Mouse (Mus musculus) cerebellum, adult 8-10 months (tissue): Measurements from ENCODE around the gene Hsd17b14.

Experiments used
- DNase-seq: peaks from one replicate; pipeline ENCODE4 v3.0.0; 2022

Gene Hsd17b14

GRCm38 (mm10) chr7:45530643-45531042 is 24.1 kb upstream of the Hsd17b14 start:
- no peak for DNase-seq

- DNase-seq, result no peak
Measured at GRCm38 (mm10) chr7:45535676-45536075, 19.0 kb upstream of the Hsd17b14 start.

- no peak for DNase-seq
Measured at GRCm38 (mm10) chr7:45537602-45538001, 17.1 kb upstream of the Hsd17b14 start.

- peak; percentile 67 for DNase-seq
Measured at GRCm38 (mm10) chr7:45538163-45539041, 16.3 kb upstream of the Hsd17b14 start.

- DNase-seq, result no peak
Measured at GRCm38 (mm10) chr7:45539095-45539494, 15.6 kb upstream of the Hsd17b14 start.

GRCm38 (mm10) chr7:45540213-45540612 is 14.5 kb upstream of the Hsd17b14 start:
- no peak for DNase-seq

- no peak for DNase-seq
Measured at GRCm38 (mm10) chr7:45544525-45544924, 10.2 kb upstream of the Hsd17b14 start.

- DNase-seq, result no peak
Measured at GRCm38 (mm10) chr7:45549641-45550436, 4.9 kb upstream of the Hsd17b14 start.

- DNase-seq, result no peak
Measured at GRCm38 (mm10) chr7:45550821-45551511, 3.7 kb upstream of the Hsd17b14 start.

- DNase-seq, result no peak
Measured at GRCm38 (mm10) chr7:45551512-45551883, 3.2 kb upstream of the Hsd17b14 start.

- DNase-seq, result no peak
Measured at GRCm38 (mm10) chr7:45553519-45553918, 1.2 kb upstream of the Hsd17b14 start.

GRCm38 (mm10) chr7:45553990-45554389 is 703 bp upstream of the Hsd17b14 start:
- DNase-seq, result no peak

- DNase-seq, result peak; percentile 81
Measured at GRCm38 (mm10) chr7:45555787-45556186, 1.1 kb downstream of the Hsd17b14 start.

GRCm38 (mm10) chr7:45558907-45559306 is 4.2 kb downstream of the Hsd17b14 start:
- DNase-seq, result no peak

- DNase-seq, result no peak
Measured at GRCm38 (mm10) chr7:45560241-45560640, 5.5 kb downstream of the Hsd17b14 start.

- DNase-seq, result peak; percentile 79
Measured at GRCm38 (mm10) chr7:45560843-45561623, 6.3 kb downstream of the Hsd17b14 start.

GRCm38 (mm10) chr7:45561624-45562520 is 7.2 kb downstream of the Hsd17b14 start:
- DNase-seq, result no peak

- no peak for DNase-seq
Measured at GRCm38 (mm10) chr7:45564811-45565210, 10.1 kb downstream of the Hsd17b14 start.

GRCm38 (mm10) chr7:45565446-45565845 is 10.8 kb downstream of the Hsd17b14 start:
- no peak for DNase-seq

GRCm38 (mm10) chr7:45567112-45567779 is 12.6 kb downstream of the Hsd17b14 start:
- no peak for DNase-seq
